In genomic region chr10:93425665-93426064, GRCm38 (mm10) we compare ENCODE assay signal across 8 mouse cellular contexts. TPM values are rescaled to one million over a fixed set of nuclear protein-coding genes. Genes with fewer than 3 reads are reported as not detected.
DNase-seq lines count a peak whose midpoint lies in the region; ATAC-seq lines count a peak whose summit lies in the region.

No protein-coding gene starts in this region.

- DNase-seq in ZHBTc4 (ENCODE audit: low read depth, low spot score) = peak; percentile 95
- DNase-seq in cerebellum, postnatal 36 days = peak; percentile 69 to 85
- peak; percentile 84 for DNase-seq in gastrocnemius, adult 18-20 months (ENCODE audit: low spot score)
- peak; percentile 73 for DNase-seq in left cerebral cortex, adult 11 months (ENCODE audit: low spot score)
- DNase-seq in lung, postnatal 36 days = peak; percentile 96
- peak; percentile 89 to 90 for DNase-seq in right cerebral cortex, postnatal 10 days (ENCODE audit: low spot score in 2 of 2)
- peak; percentile 76 for DNase-seq in urinary bladder, postnatal 25 days (ENCODE audit: low spot score)

- WGBS in hindbrain, embryonic 16.5 days = 7% methylated on average over 2 of the region's 2 CpGs

- H3K9ac ChIP-seq in hindbrain, embryonic 16.5 days (ENCODE audit: low read depth, low read length) = no peak overlapping the region

- H3K27ac ChIP-seq in hindbrain, embryonic 16.5 days (ENCODE audit: low read depth, low read length) = no peak overlapping the region

- H3K27me3 ChIP-seq in hindbrain, embryonic 16.5 days (replicated peaks; ENCODE audit: control insufficient read depth, insufficient read depth, low read length) = no peaks in the 10 kb centered on the region

- H3K4me2 ChIP-seq in hindbrain, embryonic 16.5 days (ENCODE audit: low read length) = no peak overlapping the region

- no peaks in the 10 kb centered on the region for H3K36me3 ChIP-seq in hindbrain, embryonic 16.5 days (ENCODE audit: control insufficient read depth, insufficient read depth, low read length)

- no peaks in the 10 kb centered on the region for H3K9me3 ChIP-seq in hindbrain, embryonic 16.5 days (ENCODE audit: control insufficient read depth, low read length)

- no peak overlapping the region for H3K4me3 ChIP-seq in hindbrain, embryonic 16.5 days (ENCODE audit: low read length)

- ATAC-seq in hindbrain, embryonic 16.5 days = peak; percentile 88

- H3K4me1 ChIP-seq in hindbrain, embryonic 16.5 days (ENCODE audit: control insufficient read depth, insufficient read depth, low read depth, low read length) = peaks cover 2% of the 10 kb centered on the region

RNA-seq across cellular contexts. Expression of gene Lta4h, which starts 27.5 kb away (rescaled TPM):
- 10 to 100 TPM; 23.2 to 26.3 TPM for total RNA-seq in gastrocnemius, adult 18-20 months (2021)
- polyA plus RNA-seq in hindbrain, embryonic 16.5 days (2015; fragmentation: Nextera tagmentation; extraction: Ambion mirVana) = 89.8 and 92.4 TPM in 2 replicates
